Mouse (Mus musculus): ENCODE measurements at regions not wholly inside any gene's neighbourhood (a gene's known extent, or its start where the extent isn't known, plus 50 kb on each side); places are given as distances from the start of the nearest gene placed in this dataset.
"Not testable (repeated sequence)": the region's sequence is repeated elsewhere in the genome, so short reads cannot be mapped to it uniquely, and the experiment has no call there.

DNA sequence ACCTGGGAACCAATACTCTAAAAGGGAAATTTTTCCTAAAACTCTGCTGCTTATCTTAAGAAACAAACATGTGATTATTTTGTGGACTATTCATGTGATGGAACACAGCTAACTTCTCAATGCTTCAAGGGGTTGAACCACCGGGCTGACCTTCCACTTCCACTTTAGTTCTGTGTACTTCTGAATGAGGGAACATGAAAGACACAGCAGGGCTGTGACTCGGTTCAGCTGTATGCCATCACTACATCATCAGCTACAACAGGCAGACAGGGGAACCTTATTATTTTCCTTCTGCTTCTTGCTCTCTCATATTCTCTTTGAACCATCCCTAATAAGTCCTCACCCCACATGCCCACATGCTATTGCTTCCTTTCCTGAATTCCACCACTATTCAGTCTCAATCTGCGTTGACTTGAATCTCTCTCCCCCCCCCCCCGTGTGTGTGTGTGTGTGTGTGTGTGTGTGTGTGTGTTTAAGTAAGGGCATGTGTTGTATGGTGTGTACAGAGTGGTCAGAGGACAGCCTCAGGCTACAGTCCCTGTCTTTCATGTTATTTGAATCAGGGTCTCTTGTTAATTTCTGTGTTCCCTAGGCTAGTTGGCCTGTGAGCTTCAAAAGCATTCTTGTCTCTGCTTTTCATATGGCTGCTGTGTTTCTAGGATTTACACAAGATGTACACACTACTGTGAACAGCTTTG lies 485.7 kb downstream of the Lmo7 start:
- no peak for DNase-seq (ENCODE audit: extremely low spot score, low read depth, low spot score)

DNA sequence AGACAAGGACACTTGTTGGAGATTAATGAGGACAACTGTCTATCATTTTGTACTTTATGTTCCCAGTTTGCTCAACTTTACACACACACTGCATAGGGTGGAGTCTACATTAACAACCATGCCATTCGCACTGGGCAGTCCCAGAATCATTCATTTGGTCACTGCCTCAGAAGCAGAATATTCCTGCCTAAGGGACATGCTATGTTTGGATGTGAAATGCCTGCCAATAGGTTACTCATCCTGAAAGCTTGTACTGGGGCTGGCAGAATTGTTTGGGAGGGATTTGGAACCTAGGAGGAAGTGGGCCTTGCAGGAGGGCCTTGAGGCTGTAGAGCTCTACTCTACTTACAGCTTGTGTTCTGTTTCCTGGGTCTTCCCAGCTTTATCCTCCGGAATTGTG lies 482.3 kb downstream of the Lmo7 start:
- no peak for DNase-seq (ENCODE audit: extremely low spot score, low read depth, low spot score)

DNA sequence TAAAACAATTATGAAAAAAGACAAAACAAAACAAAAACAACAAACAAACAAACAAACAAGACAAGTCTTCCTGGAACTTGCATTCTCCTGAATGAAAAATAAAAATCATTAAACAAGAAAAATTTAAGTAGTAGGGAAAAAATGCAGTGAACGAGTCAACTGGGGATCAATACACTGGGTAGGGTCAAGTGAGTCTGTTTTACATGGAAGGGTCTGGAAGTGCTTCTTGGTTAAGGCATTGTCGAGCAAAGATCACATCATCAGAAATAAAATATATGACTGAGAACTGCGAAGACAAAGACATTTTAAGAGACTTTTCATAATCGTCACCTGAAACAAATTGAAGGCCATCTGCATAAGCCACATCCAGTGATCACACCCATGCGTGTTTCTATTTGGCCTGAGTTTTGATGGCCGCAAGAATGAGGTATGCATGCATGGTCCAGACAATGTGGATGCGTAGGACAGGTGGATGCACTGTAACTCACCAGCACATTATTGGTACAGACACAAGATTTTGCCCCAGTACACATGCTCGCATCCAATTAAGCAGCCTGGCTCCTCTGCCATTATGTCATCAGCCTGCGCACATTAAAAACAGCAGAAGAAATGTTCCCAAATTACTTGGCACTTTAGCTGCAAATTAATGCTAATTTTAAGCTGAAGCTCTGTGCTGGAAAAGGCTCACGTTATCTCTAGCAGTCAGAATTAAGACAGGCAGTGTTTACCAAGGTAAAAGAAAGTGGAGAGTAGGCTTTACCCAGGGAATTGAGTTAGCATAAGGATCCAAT lies 475.3 kb downstream of the Lmo7 start:
- no peak for DNase-seq (ENCODE audit: extremely low spot score, low read depth, low spot score)

DNA sequence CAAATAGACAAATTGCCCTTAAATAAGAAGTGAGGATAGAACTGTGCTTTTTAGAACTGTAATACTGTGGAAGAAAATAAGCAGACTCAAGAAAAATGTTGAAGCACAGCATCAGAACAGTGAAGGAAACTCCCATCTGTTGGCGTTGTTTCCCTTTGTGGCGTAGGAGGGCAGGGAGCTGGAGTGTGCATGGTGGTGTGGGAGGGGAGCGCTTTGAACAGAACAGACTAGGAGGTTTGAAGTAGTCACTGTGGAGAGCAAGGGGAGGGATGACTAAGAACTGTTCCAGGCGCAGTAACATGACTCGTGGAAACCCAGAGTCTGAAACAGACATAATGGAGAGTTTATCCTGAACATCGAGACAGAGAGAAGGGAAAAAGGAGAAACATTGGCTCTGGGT lies 469.7 kb downstream of the Lmo7 start:
- no peak for DNase-seq (ENCODE audit: extremely low spot score, low read depth, low spot score)

DNA sequence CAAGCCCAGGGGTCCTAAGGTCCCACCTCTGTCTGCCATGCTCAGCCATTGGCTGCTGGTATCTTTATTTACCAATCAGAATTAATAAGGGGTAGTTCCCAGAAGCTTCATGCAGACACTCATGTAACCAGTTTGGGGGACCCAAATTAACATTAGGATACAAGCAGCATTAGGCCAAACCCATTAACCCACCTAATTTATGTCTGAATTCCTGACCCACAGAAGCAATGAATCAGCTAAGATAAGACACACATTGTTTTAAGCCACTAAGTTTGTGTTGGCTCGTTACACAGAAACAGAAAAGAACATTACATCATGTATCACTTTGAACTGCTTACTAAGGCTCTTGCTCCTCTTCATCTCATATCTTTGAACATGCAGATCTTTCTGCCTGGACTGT lies 461.0 kb downstream of the Lmo7 start:
- no peak for DNase-seq (ENCODE audit: extremely low spot score, low read depth, low spot score)

DNA sequence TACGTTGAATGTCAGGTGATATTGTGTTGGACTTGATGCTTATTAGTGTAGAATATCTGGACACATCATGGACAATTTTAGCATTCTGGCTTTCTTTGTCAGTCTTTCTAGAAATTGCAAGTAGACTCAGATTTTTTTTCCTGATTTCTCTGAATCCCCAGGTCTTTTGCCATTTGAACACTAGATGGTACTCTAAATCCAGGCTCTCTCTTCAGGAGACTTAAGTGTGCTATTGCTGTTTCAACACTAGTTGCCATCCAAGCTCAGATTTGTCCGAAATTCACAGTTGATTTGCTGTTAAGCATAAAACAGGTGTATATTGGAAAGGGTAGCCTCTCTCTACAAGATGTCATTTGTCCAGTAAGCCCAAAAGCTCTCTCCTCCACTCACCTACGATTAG lies 451.5 kb downstream of the Lmo7 start:
- DNase-seq (ENCODE audit: extremely low spot score, low read depth, low spot score) = no peak

DNA sequence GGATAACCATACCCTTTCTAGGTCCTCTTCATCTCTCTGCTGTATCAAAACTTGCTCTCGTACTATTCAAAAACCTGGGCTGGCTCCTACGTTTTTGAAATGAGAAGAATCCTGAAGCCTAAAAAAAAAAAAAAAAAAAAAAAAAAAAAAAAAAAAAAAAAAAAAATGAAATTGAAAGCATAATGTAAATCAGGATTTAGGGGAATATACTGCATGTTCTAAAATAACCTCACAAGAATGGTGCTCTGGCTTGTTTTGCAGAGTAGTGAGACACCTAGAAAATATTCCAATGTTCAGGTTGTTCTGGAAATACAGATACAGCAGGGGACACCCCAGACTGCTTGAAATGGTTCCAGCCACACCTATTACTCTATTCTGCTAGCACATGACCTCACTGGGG lies 442.0 kb downstream of the Lmo7 start:
- no peak for DNase-seq (ENCODE audit: extremely low spot score, low read depth, low spot score)

DNA sequence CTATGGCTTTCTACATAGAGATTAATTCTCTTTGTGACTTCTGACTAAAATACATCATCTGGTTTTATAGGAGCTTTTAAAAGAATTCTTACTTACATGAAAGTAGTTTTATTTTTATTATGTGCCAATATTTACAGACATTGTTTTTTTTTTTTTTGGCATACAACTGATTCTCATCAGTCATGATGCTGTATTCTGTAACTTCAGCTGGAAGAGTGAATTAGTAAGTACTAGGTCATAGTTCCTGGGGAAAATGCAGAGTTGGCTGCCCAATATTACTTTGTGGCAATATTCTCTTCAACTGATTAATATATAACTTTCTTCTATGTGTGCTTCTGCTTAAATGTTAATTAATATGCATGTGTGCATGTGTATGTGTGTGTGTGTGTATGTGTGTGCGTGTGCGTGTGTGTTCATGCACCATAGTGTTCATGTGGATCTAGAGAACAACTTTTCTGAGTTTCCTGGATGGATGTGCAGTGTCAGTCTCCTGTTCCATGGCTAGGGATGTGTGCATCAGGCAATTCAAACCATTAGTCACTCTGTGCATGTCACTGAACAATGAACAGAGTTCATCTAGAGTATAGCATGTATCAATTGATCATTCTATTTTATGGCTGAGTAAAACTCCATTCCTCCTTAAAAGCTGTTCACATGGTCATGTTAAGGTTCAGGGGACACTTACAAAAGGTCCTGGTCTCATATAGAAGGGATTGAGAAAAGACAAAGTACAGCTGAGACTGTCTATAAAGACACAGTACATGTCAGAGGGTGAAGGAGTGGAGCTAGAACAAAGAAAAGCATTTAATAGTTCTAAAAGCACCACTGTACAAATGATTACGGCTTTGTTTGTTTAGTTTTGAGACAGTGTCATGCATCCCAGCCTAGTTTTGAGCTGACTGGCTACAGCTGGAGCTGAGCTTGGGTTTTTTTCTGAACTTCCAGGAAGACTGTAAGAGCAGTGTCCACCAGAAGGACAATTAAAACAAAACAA lies 431.8 kb downstream of the Lmo7 start:
- DNase-seq (ENCODE audit: extremely low spot score, low read depth, low spot score) = no peak

DNA sequence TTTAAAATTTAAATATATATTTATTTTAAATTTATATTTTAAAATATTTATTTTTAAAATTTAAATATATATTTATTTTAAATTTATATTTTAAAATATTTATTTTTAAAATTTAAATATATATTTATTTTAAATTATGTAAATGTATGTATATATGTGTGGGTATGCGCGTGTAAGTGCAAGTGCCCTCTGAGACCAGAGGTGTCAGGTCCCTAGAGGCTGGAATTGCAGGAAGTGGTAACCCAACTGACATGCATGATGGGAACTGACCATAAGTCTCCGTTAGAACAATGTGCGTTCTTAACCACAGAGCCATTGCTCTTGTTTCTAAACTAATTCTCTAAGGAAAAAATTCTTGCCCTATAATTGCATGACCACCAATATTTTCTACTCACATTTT lies 420.7 kb downstream of the Lmo7 start:
- not testable (repeated sequence) for DNase-seq (ENCODE audit: extremely low spot score, low read depth, low spot score)

DNA sequence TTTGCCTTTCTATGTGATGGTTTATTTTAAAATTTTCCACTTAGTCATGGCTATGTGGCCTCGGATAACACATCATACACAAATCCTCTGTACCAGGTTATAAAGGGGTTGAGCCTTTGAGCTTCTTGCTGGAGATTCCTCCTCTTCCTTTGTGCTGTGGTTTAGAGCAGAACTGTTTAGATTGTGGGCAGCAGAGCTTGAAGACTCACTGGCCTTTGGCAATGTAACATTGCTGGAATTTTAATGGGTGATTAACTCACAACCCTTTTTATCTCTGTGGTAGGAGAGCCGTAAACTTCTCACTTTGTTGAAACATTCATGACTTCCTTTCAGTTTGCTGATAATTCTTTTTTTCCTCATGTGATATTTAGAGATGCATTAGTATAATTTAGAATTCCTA lies 413.0 kb downstream of the Lmo7 start:
- DNase-seq (ENCODE audit: extremely low spot score, low read depth, low spot score) = no peak

DNA sequence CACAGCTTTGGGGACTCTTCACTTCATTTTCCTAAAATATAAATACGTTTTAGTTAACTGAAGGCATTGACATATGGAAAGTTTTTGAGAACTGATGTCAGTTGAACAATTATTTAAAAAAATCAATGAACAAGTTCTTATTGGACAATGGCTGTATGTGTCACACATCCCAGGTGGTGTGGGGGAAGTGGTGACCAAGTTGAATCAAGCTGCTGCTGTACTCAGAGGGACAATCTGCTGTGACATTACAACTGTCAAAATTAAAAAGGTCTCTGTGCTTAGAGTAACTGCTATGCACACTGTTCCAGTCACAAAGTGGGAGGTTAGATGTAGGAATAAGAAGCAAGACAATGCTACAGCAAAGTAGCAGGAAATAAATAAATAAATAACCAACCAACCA lies 409.2 kb downstream of the Lmo7 start:
- DNase-seq (ENCODE audit: extremely low spot score, low read depth, low spot score) = no peak

DNA sequence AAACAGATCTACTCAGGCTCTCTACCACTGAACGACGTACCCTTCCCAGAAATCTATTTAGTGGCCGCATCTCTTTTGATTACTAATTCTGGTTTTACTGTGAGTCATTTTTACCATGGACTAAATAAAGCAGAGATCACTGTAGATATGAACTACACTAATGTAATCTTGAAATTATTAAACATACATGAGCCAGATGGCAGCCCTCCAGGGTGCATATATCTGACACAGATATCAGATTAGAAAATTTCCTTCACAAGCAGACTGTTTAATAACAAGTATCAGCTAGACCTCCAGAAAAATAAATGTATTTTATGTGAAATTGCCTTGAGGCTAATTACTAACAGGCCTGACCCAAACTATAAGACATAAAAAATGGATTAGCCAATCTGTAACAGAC lies 388.4 kb downstream of the Lmo7 start:
- no peak for DNase-seq (ENCODE audit: extremely low spot score, low read depth, low spot score)

DNA sequence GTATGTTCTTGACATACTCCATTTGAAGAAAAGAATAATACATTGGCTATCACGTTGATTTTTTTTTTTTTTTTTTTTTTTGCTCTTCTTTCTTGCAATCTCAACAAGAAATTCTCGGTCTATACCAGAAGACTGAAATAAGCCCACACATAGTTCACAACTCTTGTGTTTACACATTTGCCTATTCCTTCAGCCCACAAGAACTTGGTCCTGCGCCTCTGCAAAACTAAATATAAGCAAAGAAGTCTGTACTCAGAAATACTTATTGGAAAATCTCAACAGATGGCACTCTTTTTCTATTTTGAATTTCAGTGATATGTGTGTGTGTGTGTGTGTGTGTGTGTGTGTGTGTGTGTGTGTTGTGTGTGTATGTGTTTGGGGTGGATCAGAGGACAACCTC lies 376.4 kb downstream of the Lmo7 start:
- DNase-seq (ENCODE audit: extremely low spot score, low read depth, low spot score) = no peak

DNA sequence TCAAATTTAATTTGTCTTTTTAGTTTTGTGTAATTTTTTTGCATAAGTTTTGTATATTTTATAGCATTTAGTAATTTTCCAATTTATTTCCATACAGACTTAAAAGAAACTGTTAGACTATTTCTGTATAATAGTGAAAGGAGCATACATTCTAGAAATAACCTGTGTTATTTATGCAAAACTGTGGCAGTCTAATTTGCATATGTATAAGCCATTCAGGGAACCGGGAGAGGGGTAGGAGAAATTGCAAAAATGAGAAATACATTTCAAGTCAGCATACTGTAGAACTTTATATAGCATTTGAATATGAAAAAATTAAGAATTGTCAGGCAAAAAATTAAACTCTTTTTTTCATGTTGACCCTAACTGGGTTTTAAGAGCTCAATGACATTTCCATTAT lies 364.3 kb downstream of the Lmo7 start:
- no peak for DNase-seq (ENCODE audit: extremely low spot score, low read depth, low spot score)

DNA sequence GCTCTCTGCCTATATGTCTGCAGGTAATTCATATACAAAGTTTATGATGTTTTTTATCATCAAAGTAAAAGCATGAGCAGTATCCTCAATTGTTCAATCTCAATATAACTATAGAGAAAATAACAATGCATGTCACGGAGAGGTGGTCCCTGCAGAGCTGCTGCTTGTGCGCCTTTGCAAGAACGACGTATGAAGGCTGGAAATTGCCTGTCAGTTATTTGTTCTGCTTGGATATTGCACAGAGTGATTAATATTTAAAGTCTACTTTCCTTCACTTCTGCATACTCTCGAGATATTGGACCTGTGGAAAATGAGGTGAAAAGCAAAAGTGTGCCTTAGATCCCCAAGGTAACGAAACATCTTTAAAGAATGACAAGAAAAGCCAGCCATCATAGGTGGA lies 362.8 kb downstream of the Lmo7 start:
- DNase-seq (ENCODE audit: extremely low spot score, low read depth, low spot score) = no peak

DNA sequence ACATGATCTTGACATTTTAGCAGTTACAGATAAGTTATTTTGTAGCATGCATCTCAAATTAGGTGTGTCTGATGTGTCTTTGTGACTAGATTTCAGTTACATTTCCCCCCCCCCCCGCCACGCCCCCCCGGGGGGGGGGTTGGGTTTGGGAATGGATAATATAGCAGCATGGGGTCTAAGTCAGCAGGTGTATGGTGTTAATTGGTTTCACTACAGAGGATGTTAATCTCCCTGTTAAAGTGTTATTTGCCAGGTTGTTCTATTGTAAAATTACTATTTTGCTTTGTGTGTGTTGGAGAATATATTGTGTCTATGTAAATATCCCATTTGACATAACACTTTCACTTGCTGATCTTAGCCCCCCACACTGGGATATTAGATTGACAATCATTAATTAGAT lies 319.2 kb downstream of the Lmo7 start:
- DNase-seq (ENCODE audit: extremely low spot score, low read depth, low spot score) = no peak

DNA sequence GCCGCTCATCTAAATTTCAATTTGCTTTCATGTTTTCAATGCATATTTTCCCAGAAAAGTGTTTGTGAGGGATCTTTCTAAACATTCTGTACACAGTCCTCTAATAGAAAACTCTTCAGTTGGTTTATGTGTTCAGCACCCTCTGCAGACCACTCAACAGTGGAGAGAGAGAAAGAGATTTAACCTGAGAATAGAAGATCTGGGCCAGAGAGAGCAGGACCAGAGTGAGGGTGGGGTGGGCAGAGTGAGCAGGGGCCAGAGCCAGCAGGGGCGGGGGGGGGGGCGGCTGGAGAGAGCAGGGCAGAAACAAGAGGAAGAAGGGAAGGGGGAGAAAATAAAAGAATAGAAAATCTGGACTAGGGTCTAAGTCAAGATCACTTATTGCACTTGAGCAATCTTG lies 318.7 kb downstream of the Lmo7 start:
- no peak for DNase-seq (ENCODE audit: extremely low spot score, low read depth, low spot score)

DNA sequence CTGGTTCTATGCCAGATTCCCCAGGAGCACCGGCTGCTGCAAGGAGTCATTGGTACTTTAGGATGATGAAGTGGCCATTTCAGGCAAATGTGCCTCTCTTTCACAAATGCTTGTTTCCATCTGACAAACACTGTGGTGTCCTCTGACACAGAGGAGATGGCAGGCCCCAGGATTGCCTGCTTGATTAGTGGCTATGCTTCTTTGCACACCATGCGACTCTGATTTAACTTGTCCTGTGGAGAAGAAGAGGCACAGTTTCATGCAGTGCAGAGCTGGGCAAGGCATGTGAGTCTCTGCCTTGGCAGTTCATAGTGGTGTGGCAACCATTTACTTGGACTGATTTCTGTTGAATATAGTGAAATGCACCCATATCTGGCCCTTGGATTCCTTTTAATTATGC lies 308.4 kb downstream of the Lmo7 start:
- no peak for DNase-seq (ENCODE audit: extremely low spot score, low read depth, low spot score)

DNA sequence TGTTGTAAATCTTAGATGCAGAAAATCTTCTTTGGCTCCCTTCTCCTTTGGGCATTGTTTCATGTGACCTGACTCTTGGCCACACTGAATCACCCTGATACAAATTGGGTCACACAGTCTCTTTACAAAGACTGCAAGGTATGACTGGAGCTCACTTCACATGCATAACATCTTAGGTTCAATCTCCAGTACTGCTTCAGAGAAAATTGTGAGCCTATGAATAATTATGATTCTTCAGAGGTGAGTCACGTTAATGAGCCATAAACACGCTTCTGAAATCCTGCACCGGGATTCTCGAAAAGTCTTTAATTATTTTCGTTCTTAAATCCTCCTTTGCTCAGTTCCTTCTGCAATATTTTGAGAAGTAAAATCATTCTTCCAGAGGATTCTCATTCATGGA lies 307.7 kb downstream of the Lmo7 start:
- DNase-seq (ENCODE audit: extremely low spot score, low read depth, low spot score) = no peak

DNA sequence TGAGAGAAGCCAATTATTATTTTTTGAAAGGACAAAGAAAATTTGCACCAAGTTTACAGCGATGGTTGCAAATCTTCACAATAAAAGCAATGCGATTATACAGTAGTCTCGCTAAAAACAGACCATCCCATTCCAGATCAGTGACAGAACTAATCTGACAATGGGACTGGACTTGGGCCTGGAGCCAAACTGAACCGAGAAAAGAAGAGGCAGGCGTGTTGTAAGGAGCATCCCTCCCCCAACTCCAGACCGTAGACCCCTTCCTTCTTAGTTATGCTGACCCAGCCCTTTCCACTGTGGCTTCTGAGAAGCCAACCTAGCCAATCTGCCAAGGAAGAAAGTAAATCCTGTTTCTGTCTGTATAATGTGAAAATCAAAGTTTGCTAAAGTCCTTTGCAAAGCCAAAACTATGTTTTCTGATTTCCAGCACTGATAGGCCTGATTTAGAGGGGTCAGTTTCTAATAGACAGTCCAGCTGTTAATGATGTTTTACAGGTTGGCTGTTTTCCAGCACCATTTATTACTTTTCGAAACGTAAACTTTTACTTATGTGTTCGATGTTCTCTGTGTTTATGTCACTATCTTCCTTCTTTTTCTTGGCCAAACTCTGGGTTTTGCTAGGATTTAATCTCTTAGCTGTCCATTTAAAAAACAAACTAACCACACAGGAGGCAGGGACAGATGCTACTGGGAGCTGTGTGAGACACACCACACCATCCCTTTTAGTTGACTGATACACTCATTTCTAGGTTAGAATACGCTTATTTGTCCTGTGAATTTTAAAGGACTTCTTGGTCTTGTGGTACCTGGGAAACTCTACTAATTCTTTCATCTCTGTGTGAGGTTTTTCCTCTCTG lies 301.5 kb downstream of the Lmo7 start:
- DNase-seq (ENCODE audit: extremely low spot score, low read depth, low spot score) = no peak

DNA sequence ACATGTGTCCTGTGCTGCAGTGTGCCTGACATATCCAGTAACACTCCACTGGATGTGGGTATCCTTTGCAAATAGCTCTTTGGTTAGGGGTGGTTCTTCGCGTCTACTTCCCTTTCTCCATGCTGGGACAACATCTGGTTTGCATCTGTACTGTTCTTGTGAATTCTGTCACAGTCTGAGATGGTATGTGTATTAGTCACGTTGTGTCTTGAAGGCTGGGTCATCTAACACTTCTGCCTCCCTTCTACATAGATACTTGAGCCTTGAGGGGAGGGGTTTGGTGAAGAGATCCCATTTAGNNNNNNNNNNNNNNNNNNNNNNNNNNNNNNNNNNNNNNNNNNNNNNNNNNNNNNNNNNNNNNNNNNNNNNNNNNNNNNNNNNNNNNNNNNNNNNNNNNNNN lies 294.9 kb downstream of the Lmo7 start:
- DNase-seq (ENCODE audit: extremely low spot score, low read depth, low spot score) = no peak

All from hindlimb bud, embryonic 11.5 days (tissue).